12 mouse cellular contexts compared by ENCODE assay signal in the genomic region with DNA sequence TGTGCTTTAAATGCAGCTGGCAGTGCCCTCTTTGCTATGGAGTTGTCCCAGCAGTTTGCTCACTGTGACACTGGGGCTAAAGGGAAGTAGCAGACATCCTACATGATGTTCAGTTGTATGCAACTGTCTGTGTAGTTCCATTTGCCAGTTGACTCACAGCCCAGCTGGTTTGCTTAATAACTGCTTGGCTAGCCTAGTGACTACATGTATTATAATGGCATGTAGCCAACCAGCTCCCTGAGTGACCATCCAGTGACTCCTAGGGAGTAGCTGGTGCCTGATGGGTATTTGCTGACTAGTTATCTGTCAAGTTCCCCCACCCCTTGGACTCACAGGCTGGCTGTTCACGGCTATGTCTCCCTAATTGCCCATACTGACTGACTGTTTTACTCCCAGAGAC. TPM values are rescaled to one million over a fixed set of nuclear protein-coding genes. Genes with fewer than 3 reads are reported as not detected.
DNase-seq lines count a peak whose midpoint lies in the region; ATAC-seq and TF ChIP-seq lines count a peak whose summit lies in the region.
"Had no signal": no experiment of that assay in that cellular context is flagged by ENCODE, and none has a peak within 500 bp of the region (broad histone marks: within the 10 kb centered on the region; RNA-seq: fewer than 3 reads in every experiment).

No protein-coding gene starts in this region.

- no peak for TF ChIP-seq EP300 in liver, postnatal 0 days (IDR thresholded peaks at IDR 0.05; ENCODE audit: low read depth)
- no peak for TF ChIP-seq EP300 in MEL (IDR thresholded peaks at IDR 0.05; ENCODE audit: low read depth in 1 of 2, low read length in 2 of 2)

- peaks cover 2% of the 10 kb centered on the region; the same call in 1 of the 2 replicates for H3K4me1 ChIP-seq in liver, postnatal 0 days (ENCODE audit: insufficient read depth)
- H3K4me1 ChIP-seq in liver, embryonic 12.5 days: peaks cover 35% of the 10 kb centered on the region; the same call in 1 of the 2 replicates
- H3K4me1 ChIP-seq in MEL (ENCODE audit: control insufficient read depth in 1 of 2, insufficient read depth in 2 of 2, low read length in 2 of 2): peaks cover 2 to 22% of the 10 kb centered on the region in 2 experiments
- H3K4me1 ChIP-seq in bone marrow macrophage, adult 2 months (ENCODE audit: control insufficient read depth, insufficient read depth, low read length): peaks cover 42% of the 10 kb centered on the region
- H3K4me1 ChIP-seq: embryonic facial prominence, embryonic 12.5 days; midbrain, embryonic 12.5 days had no signal

- peaks cover 4% of the 10 kb centered on the region; the same call in 1 of the 2 replicates for H3K36me3 ChIP-seq in liver, postnatal 0 days (replicated peaks; ENCODE audit: insufficient read depth, low read length)
- peaks cover 3% of the 10 kb centered on the region; the same call in 1 of the 2 replicates for H3K36me3 ChIP-seq in liver, embryonic 12.5 days
- peaks cover 0 to 15% of the 10 kb centered on the region in 2 experiments; a peak in 3 of 4 replicates for H3K36me3 ChIP-seq in MEL (ENCODE audit: control insufficient read depth in 1 of 2, insufficient read depth in 2 of 2, low read length in 2 of 2)
- H3K36me3 ChIP-seq: embryonic facial prominence, embryonic 12.5 days; limb, embryonic 15.5 days; midbrain, embryonic 12.5 days had no signal

- TF ChIP-seq POLR2A in MEL (IDR thresholded peaks at IDR 0.05; ENCODE audit: control insufficient read depth in 1 of 2, insufficient read depth in 1 of 2, low read depth in 1 of 2, low read length in 2 of 2, poor library complexity in 1 of 2): no peak
- TF ChIP-seq POLR2A in bone marrow macrophage, adult 2 months (IDR thresholded peaks at IDR 0.05; ENCODE audit: borderline replicate concordance, low read depth, low read length): no peak

- peaks cover 2% of the 10 kb centered on the region; the same call in 1 of the 2 replicates for H3K79me2 ChIP-seq in MEL (ENCODE audit: control insufficient read depth, insufficient read depth, low read length, poor library complexity)

- H3K27me3 ChIP-seq in liver, postnatal 0 days (ENCODE audit: insufficient read depth, low read length): no peaks in the 10 kb centered on the region
- H3K27me3 ChIP-seq in liver, embryonic 12.5 days (replicated peaks): no peaks in the 10 kb centered on the region
- H3K27me3 ChIP-seq in MEL (ENCODE audit: control insufficient read depth in 1 of 2, insufficient read depth in 2 of 2, low read length in 2 of 2): no peaks in the 10 kb centered on the region
- H3K27me3 ChIP-seq: embryonic facial prominence, embryonic 12.5 days; limb, embryonic 15.5 days; midbrain, embryonic 12.5 days had no signal

- no peaks in the 10 kb centered on the region for H3K9me3 ChIP-seq in liver, postnatal 0 days (ENCODE audit: low read length)
- no peaks in the 10 kb centered on the region for H3K9me3 ChIP-seq in liver, embryonic 12.5 days (replicated peaks)
- H3K9me3 ChIP-seq in MEL (replicated peaks; ENCODE audit: insufficient read depth, low read length): no peaks in the 10 kb centered on the region
- H3K9me3 ChIP-seq: embryonic facial prominence, embryonic 12.5 days; limb, embryonic 15.5 days; midbrain, embryonic 12.5 days had no signal

- no peak for ATAC-seq in liver, postnatal 0 days
- no peak for ATAC-seq in liver, embryonic 12.5 days
- ATAC-seq in neutrophil, adult 5-6 weeks (ENCODE audit: extremely low read depth, insufficient number of reproducible peaks, low FRiP score, poor library complexity, severe bottlenecking): peak; percentile 17
- ATAC-seq: forebrain, embryonic 14.5 days had no signal

- peak overlapping the region; percentile 69 for H3K27ac ChIP-seq in liver, postnatal 0 days (ENCODE audit: low read depth)
- no peak overlapping the region for H3K27ac ChIP-seq in liver, embryonic 12.5 days
- H3K27ac ChIP-seq in MEL (ENCODE audit: control insufficient read depth, low read depth, low read length): no peak overlapping the region; the same call in none of the 2 replicates
- H3K27ac ChIP-seq in bone marrow macrophage, adult 2 months (ENCODE audit: insufficient read depth, low read depth, low read length): peak overlapping the region; percentile 79
- H3K27ac ChIP-seq: embryonic facial prominence, embryonic 12.5 days; layer of hippocampus, adult 2 months; limb, embryonic 15.5 days; midbrain, embryonic 12.5 days had no signal

- TF ChIP-seq RAD21 in MEL (IDR thresholded peaks at IDR 0.05; ENCODE audit: low read depth, low read length): no peak

- DNase-seq in liver, postnatal 0 days: no peak
- peak; percentile 23 for DNase-seq in MEL (ENCODE audit: low read depth, low spot score)
- DNase-seq in kidney, postnatal 10 days: no peak
- no peak for DNase-seq in right cerebral cortex, postnatal 4 days

- H3K4me3 ChIP-seq in liver, postnatal 0 days (ENCODE audit: low read depth, low read length): no peak overlapping the region
- no peak overlapping the region for H3K4me3 ChIP-seq in liver, embryonic 12.5 days
- no peak overlapping the region for H3K4me3 ChIP-seq in MEL (ENCODE audit: control insufficient read depth in 1 of 2, insufficient read depth in 1 of 2, low read depth in 2 of 2, low read length in 2 of 2)
- H3K4me3 ChIP-seq in bone marrow macrophage, adult 2 months (ENCODE audit: insufficient read depth, low read length): no peak overlapping the region; the same call in 1 of the 2 replicates
- H3K4me3 ChIP-seq: embryonic facial prominence, embryonic 12.5 days; layer of hippocampus, adult 2 months; limb, embryonic 15.5 days; midbrain, embryonic 12.5 days had no signal

- TF ChIP-seq CTCF in liver, postnatal 0 days (IDR thresholded peaks at IDR 0.05; ENCODE audit: low read depth): no peak
- no peak for TF ChIP-seq CTCF in MEL (IDR thresholded peaks at IDR 0.05 in 2 of 3, conservative IDR thresholded peaks at IDR 0.05 in 1 of 3; ENCODE audit: control insufficient read depth in 1 of 3, insufficient read depth in 1 of 3, low read depth in 2 of 3, low read length in 3 of 3, poor library complexity in 1 of 3, severe bottlenecking in 1 of 3)
- no peak for TF ChIP-seq CTCF in bone marrow macrophage, adult 2 months (IDR thresholded peaks at IDR 0.05; ENCODE audit: low read depth, low read length)

- WGBS in liver, postnatal 0 days (ENCODE audit: insufficient replicate concordance): 45% methylated on average over 1 of the region's 1 CpGs
- 26% methylated on average over 1 of the region's 1 CpGs for WGBS in liver, embryonic 12.5 days (ENCODE audit: insufficient replicate concordance)

- no peak overlapping the region for H3K4me2 ChIP-seq in liver, postnatal 0 days (ENCODE audit: low read depth, low read length)
- no peak overlapping the region for H3K4me2 ChIP-seq in liver, embryonic 12.5 days
- H3K4me2 ChIP-seq: embryonic facial prominence, embryonic 12.5 days; limb, embryonic 15.5 days; midbrain, embryonic 12.5 days had no signal

- H3K9ac ChIP-seq in liver, postnatal 0 days (replicated peaks): no peak overlapping the region
- H3K9ac ChIP-seq in liver, embryonic 12.5 days: no peak overlapping the region
- no peak overlapping the region for H3K9ac ChIP-seq in MEL (ENCODE audit: control insufficient read depth, low read depth, low read length, poor library complexity, severe bottlenecking)
- H3K9ac ChIP-seq: embryonic facial prominence, embryonic 12.5 days; limb, embryonic 15.5 days; midbrain, embryonic 12.5 days had no signal

TF ChIP-seq in MEL, 35 proteins besides CTCF, POLR2A, EP300 and RAD21:
- TF ChIP-seq USF1 (IDR thresholded peaks at IDR 0.05; ENCODE audit: low read depth, low read length) (no peak), BHLHE40 (IDR thresholded peaks at IDR 0.05; ENCODE audit: borderline replicate concordance, low read depth, low read length) (no peak), JUND (IDR thresholded peaks at IDR 0.05; ENCODE audit: low read depth, low read length) (no peak), MAZ (IDR thresholded peaks at IDR 0.05; ENCODE audit: low read depth, low read length) (no peak), MAFK (IDR thresholded peaks at IDR 0.05; ENCODE audit: borderline replicate concordance, low read depth, low read length) (no peak), ZMIZ1 (IDR thresholded peaks at IDR 0.05; ENCODE audit: low read depth, low read length) (no peak), MYC (IDR thresholded peaks at IDR 0.05; ENCODE audit: low read depth, low read length) (no peak), ELF1 (IDR thresholded peaks at IDR 0.05; ENCODE audit: low read depth, low read length) (no peak), NRF1 (IDR thresholded peaks at IDR 0.05; ENCODE audit: insufficient read depth, low read depth, low read length, poor library complexity, severe bottlenecking) (no peak), TCF12 (IDR thresholded peaks at IDR 0.05; ENCODE audit: low read depth, low read length) (no peak), POLR2AphosphoS5 (IDR thresholded peaks at IDR 0.05; ENCODE audit: borderline replicate concordance, low read depth, low read length) (no peak)

RNA-seq across cellular contexts. Expression of gene Elf4, which starts 39.3 kb away (rescaled TPM):
- polyA plus RNA-seq in liver, postnatal 0 days (2015; fragmentation: Nextera tagmentation; extraction: Ambion mirVana): 1.3 and 1.5 TPM in 2 replicates
- 4.0 and 4.3 TPM in 2 replicates for polyA plus RNA-seq in liver, embryonic 12.5 days (2016; fragmentation: Nextera tagmentation; extraction: Ambion mirVana)
- total RNA-seq in MEL (2012; rRNA removed): 3.4 and 4.0 TPM in 2 replicates
- 10 to 100 TPM in 1 of 2 experiments, not detected in 1; 15.3 TPM for polyA plus RNA-seq in MEL (2012; ENCODE audit: insufficient read depth in 1 of 2, insufficient read length in 2 of 2, low read depth in 1 of 2, low replicate concordance in 2 of 2, missing spikeins in 1 of 2)
- polyA plus RNA-seq in bone marrow macrophage, adult 2 months (2012; ENCODE audit: insufficient read depth, insufficient read length, missing spikeins): 46.8 and 49.2 TPM in 2 replicates
- total RNA-seq in neutrophil, adult 5-6 weeks (2017): 45.7 and 46.6 TPM in 2 replicates

Comparison
In these comparisons a context has a peak if more than half of its experiments do, and no peak if none do; other contexts are left out.
1. H3K27ac ChIP-seq: peak in liver, postnatal 0 days (single experiment) and bone marrow macrophage, adult 2 months (single experiment); none in liver, embryonic 12.5 days (single experiment) and MEL (single experiment).